Mouse (Mus musculus) macrophage (primary cell): ENCODE data around the gene Ddx19b. TPM values are rescaled to one million over a fixed set of nuclear protein-coding genes. Genes with fewer than 3 reads are reported as not detected.
"Not testable (repeated sequence)": the region's sequence is repeated elsewhere in the genome, so short reads cannot be mapped to it uniquely, and the experiment has no call there.

ENCODE experiments used
- H3K27ac ChIP-seq: fragments of 350-480 bp; formaldehyde crosslinking; 2 replicates; pipeline ENCODE4 v1.9.0; 2021
- H3K36me3 ChIP-seq: fragments of 350-480 bp; formaldehyde crosslinking; 2 replicates; pipeline ENCODE4 v1.9.0; 2021; ENCODE audit errors: inconsistent target
- H3K4me3 ChIP-seq: fragments of 350-480 bp; formaldehyde crosslinking; 2 replicates; pipeline ENCODE4 v1.9.0; 2021; ENCODE audit errors: inconsistent target
- H3K79me2 ChIP-seq: fragments of 350-480 bp; formaldehyde crosslinking; 2 replicates; pipeline ENCODE4 v1.9.0; 2021; ENCODE audit errors: inconsistent target
- WGBS: methylation state at CpG from one replicate; pipeline ENCODE4 v1.1.7; 2026; ENCODE audit warnings: inconsistent platforms; ENCODE audit not compliant: missing documents; 5-methylcytosine and 5-hydroxymethylcytosine counted together
- polyA plus RNA-seq: library from polyadenylated mRNA; stranded (reverse); fragments of 250-400 nt; gene quantifications from 3 replicates; pipeline ENCODE4 v1.2.4, GENCODE M21; 2018; ENCODE audit warnings: inconsistent platforms

The Ddx19b gene
- polyA plus RNA-seq, 1 experiment from 2014 or later = 6.2 TPM

- Histone ChIP-seq H3K36me3 (peaks cover 49% of the 10 kb centered on the region), H3K4me3 (no peak overlapping the region), H3K27ac (peak overlapping the region; percentile 18; the same call in 1 of the 2 replicates), H3K79me2 (peaks cover 11% of the 10 kb centered on the region)
- 91% methylated on average over 17 of the region's 17 CpGs for WGBS
These were observed 23.6 kb upstream of the Ddx19b start for GRCm38 (mm10) chr8:111055031-111055634.

DNA sequence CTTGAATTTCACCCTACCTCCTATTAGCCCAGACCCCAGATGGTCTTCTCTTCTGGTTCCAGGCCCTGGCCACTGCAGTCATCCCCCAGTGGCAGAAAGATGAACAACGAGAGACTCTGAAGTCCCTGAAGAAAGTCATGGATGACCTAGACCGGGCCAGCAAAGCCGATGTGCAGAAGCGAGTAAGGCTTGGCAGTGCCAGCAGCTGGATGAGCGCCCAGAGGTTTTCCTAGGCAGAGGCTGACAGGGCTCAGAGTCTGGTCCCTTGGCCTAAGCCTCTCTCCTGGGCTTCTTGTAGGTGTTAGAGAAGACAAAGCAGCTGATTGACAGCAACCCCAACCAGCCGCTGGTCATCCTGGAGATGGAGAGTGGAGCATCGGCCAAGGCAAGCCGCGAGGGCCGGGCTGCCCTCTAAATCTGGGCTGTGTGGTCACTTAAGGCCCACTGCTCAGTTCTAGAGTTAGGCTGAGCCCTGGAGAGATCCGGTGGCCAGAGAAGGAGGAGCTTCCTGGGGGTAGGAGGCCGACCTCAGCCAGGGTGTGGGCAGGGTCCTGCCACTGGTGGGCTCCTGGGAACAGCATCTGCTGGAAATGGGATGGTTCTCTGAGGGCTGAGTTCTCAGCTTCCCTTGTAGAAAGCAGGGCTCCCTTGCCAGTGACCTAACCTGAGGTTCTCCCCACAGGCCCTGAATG lies 22.4 kb upstream of the Ddx19b start:
- 97% methylated on average over 12 of the region's 12 CpGs for WGBS
- Histone ChIP-seq H3K27ac (no peak overlapping the region), H3K79me2 (peaks cover 11% of the 10 kb centered on the region), H3K36me3 (peaks cover 60% of the 10 kb centered on the region), H3K4me3 (no peak overlapping the region)

DNA sequence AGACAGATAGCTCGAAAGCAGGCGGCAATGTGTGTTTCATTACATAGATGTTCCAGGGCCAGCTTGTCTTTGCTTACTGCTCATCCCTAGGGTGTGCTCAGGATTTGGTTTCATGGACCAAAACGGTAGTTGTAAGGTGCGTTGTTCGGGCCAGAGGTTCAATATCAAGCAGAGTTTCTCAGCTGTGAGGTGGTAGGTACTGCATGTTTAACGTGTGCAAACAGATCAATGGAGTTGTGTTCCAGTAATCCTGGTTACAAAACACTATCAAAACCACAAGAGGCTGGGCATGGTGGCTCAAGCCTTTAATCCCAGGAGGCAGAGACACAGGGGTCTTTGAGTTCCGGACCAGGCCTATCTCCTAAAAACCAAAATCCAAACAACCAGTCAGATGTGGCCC lies 17.6 kb upstream of the Ddx19b start:
- H3K4me3 ChIP-seq = no peak overlapping the region
- 94% methylated on average over 7 of the region's 7 CpGs for WGBS
- peaks cover 92% of the 10 kb centered on the region for H3K36me3 ChIP-seq
- H3K27ac ChIP-seq = no peak overlapping the region
- no peaks in the 10 kb centered on the region for H3K79me2 ChIP-seq

- no peak overlapping the region for H3K4me3 ChIP-seq
- 93% methylated on average over 2 of the region's 2 CpGs for WGBS
- no peak overlapping the region for H3K27ac ChIP-seq
- H3K79me2 ChIP-seq = no peaks in the 10 kb centered on the region
- H3K36me3 ChIP-seq = peaks cover 92% of the 10 kb centered on the region
These were observed 17.1 kb upstream of the Ddx19b start for GRCm38 (mm10) chr8:111048694-111049093.

DNA sequence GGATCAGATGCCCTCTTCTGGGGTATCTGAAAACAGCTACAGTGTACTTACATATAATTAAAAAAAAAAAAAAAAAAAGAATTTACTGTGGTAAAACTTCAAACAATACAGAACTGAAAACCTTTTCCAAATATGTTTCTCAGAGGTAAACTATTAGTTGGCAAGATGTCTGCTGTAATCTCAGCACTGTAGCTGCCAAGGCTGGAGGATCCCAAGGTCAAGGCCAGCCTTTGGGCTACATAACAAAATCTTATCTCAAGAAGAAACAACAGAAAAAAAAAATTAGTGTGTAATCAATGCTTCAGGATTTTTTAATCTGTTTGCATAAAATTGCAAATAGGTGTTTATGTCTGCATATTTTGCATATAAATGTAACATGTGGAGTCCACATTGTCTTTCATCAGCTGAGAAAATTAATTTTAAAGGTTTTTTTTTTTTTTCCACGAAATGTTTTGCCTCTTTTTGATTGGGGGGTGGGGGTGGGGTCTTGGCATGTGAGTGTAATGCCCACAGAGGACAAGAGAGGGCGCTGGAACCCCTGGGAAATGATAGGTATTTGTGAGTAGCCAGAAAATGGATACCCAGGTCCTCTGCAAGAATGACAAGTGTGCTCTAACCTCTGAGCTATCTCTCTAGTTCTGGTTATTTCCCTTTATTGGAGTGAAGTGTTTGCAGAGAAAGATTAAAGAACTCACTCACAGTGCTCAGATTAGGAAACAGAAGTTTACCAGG lies 12.6 kb upstream of the Ddx19b start:
- Histone ChIP-seq H3K27ac (no peak overlapping the region), H3K36me3 (peaks cover 96% of the 10 kb centered on the region), H3K79me2 (no peaks in the 10 kb centered on the region), H3K4me3 (no peak overlapping the region)
- WGBS = 48% methylated on average over 2 of the region's 2 CpGs

- no peaks in the 10 kb centered on the region; the same call in 1 of the 2 replicates for H3K79me2 ChIP-seq
- H3K27ac ChIP-seq = no peak overlapping the region
- WGBS = 98% methylated on average over 19 of the region's 19 CpGs
- no peak overlapping the region for H3K4me3 ChIP-seq
- H3K36me3 ChIP-seq = peaks cover 96% of the 10 kb centered on the region
These were observed 11.0 kb upstream of the Ddx19b start for GRCm38 (mm10) chr8:111042546-111042945.

DNA sequence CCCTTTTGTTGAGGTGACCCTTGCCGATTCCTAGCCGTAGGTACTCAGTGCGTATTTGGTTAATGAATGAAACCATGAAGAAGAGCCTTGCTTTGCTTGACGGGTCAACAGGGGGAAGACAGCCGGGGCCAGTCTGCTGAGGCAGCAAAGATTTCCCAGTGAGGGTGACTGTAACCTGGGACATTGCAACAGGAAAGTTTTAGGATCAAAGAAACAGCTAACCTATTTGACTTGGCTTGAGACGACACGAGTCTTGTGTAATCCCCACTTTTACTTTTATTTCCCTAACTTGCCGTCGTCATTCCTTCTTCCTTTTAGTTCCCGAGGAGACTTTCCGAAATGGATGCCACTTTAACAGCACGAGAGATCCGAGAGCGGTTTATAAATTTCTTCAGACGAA lies 5.0 kb upstream of the Ddx19b start:
- Histone ChIP-seq H3K27ac (no peak overlapping the region), H3K36me3 (peaks cover 48% of the 10 kb centered on the region), H3K4me3 (no peak overlapping the region), H3K79me2 (peaks cover 31% of the 10 kb centered on the region)
- WGBS = 90% methylated on average over 15 of the region's 15 CpGs

GRCm38 (mm10) chr8:111034276-111034675 lies 2.7 kb upstream of the Ddx19b start:
- Histone ChIP-seq H3K79me2 (peaks cover 31% of the 10 kb centered on the region), H3K27ac (peak overlapping the region; percentile 84), H3K36me3 (peaks cover 28% of the 10 kb centered on the region), H3K4me3 (peak overlapping the region; percentile 89)
- 33% methylated on average over 12 of the region's 12 CpGs for WGBS

GRCm38 (mm10) chr8:111033482-111034215 lies 2.1 kb upstream of the Ddx19b start:
- WGBS = 12% methylated on average over 37 of the region's 37 CpGs
- H3K4me3 ChIP-seq = peak overlapping the region; percentile 89

DNA sequence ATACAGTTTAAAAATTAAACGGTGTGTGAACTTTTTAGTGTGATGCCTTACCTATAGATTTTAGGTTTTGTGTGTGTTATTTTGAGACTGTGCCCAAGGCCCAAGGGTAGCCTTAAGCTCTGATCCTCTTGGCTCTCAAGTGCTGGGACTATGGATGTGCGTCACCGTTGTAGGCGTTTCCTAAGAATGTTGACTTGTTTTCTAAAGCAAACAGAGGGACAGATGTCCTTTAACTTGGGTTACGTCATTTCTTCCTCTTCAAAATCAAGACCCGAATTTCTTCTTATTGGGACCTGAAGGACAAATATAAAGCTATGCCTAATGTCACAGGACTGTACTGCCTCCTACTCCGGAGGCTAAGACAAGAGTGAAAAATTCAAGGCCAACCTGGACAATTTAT lies 1.4 kb upstream of the Ddx19b start, which contains the start of gene Aars:
TSS of gene Aars (plus strand) at position 229 of the 400 bp plus-strand sequence.
- Histone ChIP-seq H3K4me3 (peak within 1 kb of the TSS; percentile 89), H3K27ac (peak within 1 kb of the TSS; percentile 84), H3K36me3 (peaks cover 16% of the 10 kb centered on the region), H3K79me2 (peaks cover 31% of the 10 kb centered on the region)
- 97% methylated on average over 7 of the region's 7 CpGs for WGBS

More at GRCm38 (mm10) chr8:111033482-111034215, 2.1 kb upstream of the Ddx19b start:
- H3K36me3 ChIP-seq = peaks cover 23% of the 10 kb centered on the region
- peak overlapping the region; percentile 84 for H3K27ac ChIP-seq
- peaks cover 31% of the 10 kb centered on the region for H3K79me2 ChIP-seq

- 74% methylated on average over 6 of the region's 6 CpGs for WGBS
- no peaks in the 10 kb centered on the region for H3K36me3 ChIP-seq
- peak overlapping the region; percentile 21 for H3K4me3 ChIP-seq
- H3K79me2 ChIP-seq = peaks cover 26% of the 10 kb centered on the region
- H3K27ac ChIP-seq = no peak overlapping the region
These were observed 1.5 kb downstream of the Ddx19b start for GRCm38 (mm10) chr8:111030045-111030444.

- H3K4me3 ChIP-seq = peak overlapping the region; percentile 21
These were observed 2.0 kb downstream of the Ddx19b start for GRCm38 (mm10) chr8:111029589-111029988.

GRCm38 (mm10) chr8:111027391-111027937 lies 4.1 kb downstream of the Ddx19b start:
- peaks cover 15% of the 10 kb centered on the region; the same call in 1 of the 2 replicates for H3K79me2 ChIP-seq
- no peaks in the 10 kb centered on the region for H3K36me3 ChIP-seq
- peak overlapping the region; percentile 72 for H3K4me3 ChIP-seq
- 1% methylated on average over 29 of the region's 31 CpGs for WGBS
- H3K27ac ChIP-seq = 0 out of 2 replicates have a peak overlapping the region, but pooled peaks have one; percentile 18

More at GRCm38 (mm10) chr8:111029589-111029988, 2.0 kb downstream of the Ddx19b start:
- 37% methylated on average over 4 of the region's 4 CpGs for WGBS
- Histone ChIP-seq H3K36me3 (no peaks in the 10 kb centered on the region), H3K79me2 (peaks cover 22% of the 10 kb centered on the region), H3K27ac (no peak overlapping the region)

DNA sequence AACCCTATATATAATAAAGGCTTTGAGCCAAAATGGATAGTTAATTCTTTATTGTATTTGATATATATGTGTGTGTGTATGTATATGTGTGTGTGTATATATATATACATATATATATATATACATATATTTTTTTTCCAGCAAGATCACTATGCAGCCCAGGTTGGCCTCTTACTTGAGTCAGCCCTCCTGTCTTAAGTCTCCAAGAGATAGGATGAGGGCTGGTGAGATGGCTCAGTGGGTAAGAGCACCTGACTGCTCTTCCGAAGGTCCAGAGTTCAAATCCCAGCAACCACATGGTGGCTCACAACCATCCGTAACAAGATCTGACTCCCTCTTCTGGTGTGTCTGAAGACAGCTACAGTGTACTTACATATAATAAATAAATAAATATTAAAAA lies 4.9 kb downstream of the Ddx19b start:
- not testable (repeated sequence) for H3K4me3 ChIP-seq, H3K36me3 ChIP-seq, H3K27ac ChIP-seq
- WGBS = no CpG with 5 or more reads among the region's 2 CpGs
- H3K79me2 ChIP-seq = peaks cover 15% of the 10 kb centered on the region; the same call in 1 of the 2 replicates
